Mouse (Mus musculus): ENCODE results near the gene Pkdrej.
A peak's percentile ranks its signal among the peaks of the same experiment; 100 is the strongest.
"Not testable (repeated sequence)": the region's sequence is repeated elsewhere in the genome, so short reads cannot be mapped to it uniquely, and the experiment has no call there.

Gene Pkdrej

GRCm38 (mm10) chr15:85821203-85822010, at the start of gene Pkdrej:
TSS of gene Pkdrej (minus strand) at chr15:85821734.
- peak; percentile 58 to 60 for DNase-seq

- peak; percentile 85 to 92 for DNase-seq
Observed at GRCm38 (mm10) chr15:85867696-85868095, 46.2 kb upstream of the Pkdrej start.

GRCm38 (mm10) chr15:85865913-85866312, 44.4 kb upstream of the Pkdrej start:
- not testable (repeated sequence) for DNase-seq

- peak; percentile 94 to 96 for DNase-seq
Observed at GRCm38 (mm10) chr15:85859490-85860031, 38.0 kb upstream of the Pkdrej start, which contains the start of gene Gtse1. TSS of gene Gtse1 (plus strand) at chr15:85859745.

GRCm38 (mm10) chr15:85858980-85859489, 37.5 kb upstream of the Pkdrej start:
- peak in 1 of 2 experiments; percentile 41 for DNase-seq

GRCm38 (mm10) chr15:85851656-85852392, 30.3 kb upstream of the Pkdrej start:
- peak; percentile 55 to 67 for DNase-seq

GRCm38 (mm10) chr15:85845071-85845470, 23.5 kb upstream of the Pkdrej start:
- peak; percentile 51 to 58 for DNase-seq

- DNase-seq = no peak
Observed at GRCm38 (mm10) chr15:85841796-85842360, 20.3 kb upstream of the Pkdrej start.

GRCm38 (mm10) chr15:85840983-85841382, 19.4 kb upstream of the Pkdrej start:
- DNase-seq = peak; percentile 56 to 68

GRCm38 (mm10) chr15:85836887-85837286, 15.4 kb upstream of the Pkdrej start:
- DNase-seq = no peak

- peak; percentile 11 to 33 for DNase-seq
Observed at GRCm38 (mm10) chr15:85835335-85835734, 13.8 kb upstream of the Pkdrej start.

GRCm38 (mm10) chr15:85832599-85832998, 11.1 kb upstream of the Pkdrej start:
- peak in 1 of 2 experiments; percentile 11 for DNase-seq

- DNase-seq = peak; percentile 88 to 92
Observed at GRCm38 (mm10) chr15:85831954-85832590, 10.5 kb upstream of the Pkdrej start, which contains the start of gene Ttc38. TSS of gene Ttc38 (plus strand) at chr15:85832306.

GRCm38 (mm10) chr15:85829470-85829869, 7.9 kb upstream of the Pkdrej start:
- DNase-seq = no peak

- DNase-seq = no peak
Observed at GRCm38 (mm10) chr15:85828071-85828470, 6.5 kb upstream of the Pkdrej start.

- DNase-seq = no peak
Observed at GRCm38 (mm10) chr15:85826676-85827075, 5.1 kb upstream of the Pkdrej start.

- peak in 1 of 2 experiments; percentile 45 for DNase-seq
Observed at GRCm38 (mm10) chr15:85822011-85822359, 451 bp upstream of the Pkdrej start.

GRCm38 (mm10) chr15:85813428-85813827, 8.1 kb downstream of the Pkdrej start:
- DNase-seq = no peak

GRCm38 (mm10) chr15:85811535-85812277, 9.8 kb downstream of the Pkdrej start, which contains the start of gene Cdpf1:
TSS of gene Cdpf1 (minus strand) at chr15:85811697.
- DNase-seq = peak; percentile 100

GRCm38 (mm10) chr15:85810806-85811521, 10.6 kb downstream of the Pkdrej start:
- peak; percentile 87 to 88 for DNase-seq

GRCm38 (mm10) chr15:85810462-85810805, 11.1 kb downstream of the Pkdrej start:
- no peak for DNase-seq
